Comparison of ENCODE assay signal across 19 mouse cellular contexts in the genomic region with DNA sequence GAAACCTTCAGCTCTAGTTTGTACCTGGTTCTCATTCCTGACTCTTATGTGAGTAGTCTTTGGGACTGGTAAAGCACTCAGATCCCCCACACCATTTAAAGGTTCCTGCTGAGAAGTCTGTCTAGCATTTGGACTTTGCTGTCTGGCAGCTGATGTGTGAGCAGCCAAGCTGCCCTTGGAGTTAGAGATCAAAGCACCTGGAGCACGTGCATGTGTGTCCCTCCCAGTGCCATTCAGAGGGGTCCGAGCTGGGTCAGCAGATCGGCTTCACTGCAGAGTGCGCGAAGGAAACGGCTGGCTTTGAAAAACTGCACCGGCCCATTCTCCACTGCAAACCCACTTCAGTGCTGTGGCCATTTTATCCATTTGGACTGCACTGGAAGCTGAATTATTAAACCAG. TPM values are rescaled to one million over a fixed set of nuclear protein-coding genes. Genes with fewer than 3 reads are reported as not detected.
A peak's percentile ranks its signal among the peaks of the same experiment; 100 is the strongest.
DNase-seq lines count a peak whose midpoint lies in the region; ATAC-seq lines count a peak whose summit lies in the region.
"Had no signal": no experiment of that assay in that cellular context is flagged by ENCODE, and none has a peak within 500 bp of the region (broad histone marks: within the 10 kb centered on the region; RNA-seq: fewer than 3 reads in every experiment).

No protein-coding gene starts in this region.

- no peak overlapping the region for H3K9ac ChIP-seq in limb, embryonic 13.5 days
- H3K9ac ChIP-seq: forebrain, embryonic 13.5 days; heart, embryonic 12.5 days; lung, embryonic 15.5 days; midbrain, embryonic 13.5 days; neural tube, embryonic 15.5 days had no signal

- H3K36me3 ChIP-seq in limb, embryonic 13.5 days = peaks cover 69% of the 10 kb centered on the region
- peaks cover 77% of the 10 kb centered on the region for H3K36me3 ChIP-seq in limb, embryonic 10.5 days

- H3K4me1 ChIP-seq in limb, embryonic 13.5 days = no peaks in the 10 kb centered on the region
- 0 out of 2 replicates have a peak, but pooled peaks cover 5% of the 10 kb centered on the region for H3K4me1 ChIP-seq in limb, embryonic 10.5 days
- H3K4me1 ChIP-seq: forebrain, embryonic 13.5 days; heart, embryonic 12.5 days; neural tube, embryonic 15.5 days had no signal

- no peaks in the 10 kb centered on the region for H3K9me3 ChIP-seq in limb, embryonic 13.5 days
- no peaks in the 10 kb centered on the region for H3K9me3 ChIP-seq in limb, embryonic 10.5 days (replicated peaks)
- H3K9me3 ChIP-seq: forebrain, embryonic 13.5 days; heart, embryonic 12.5 days; lung, embryonic 15.5 days; midbrain, embryonic 13.5 days; neural tube, embryonic 15.5 days had no signal

- no peak overlapping the region for H3K4me3 ChIP-seq in limb, embryonic 13.5 days
- H3K4me3 ChIP-seq in limb, embryonic 10.5 days = no peak overlapping the region
- H3K4me3 ChIP-seq: forebrain, embryonic 13.5 days; heart, embryonic 12.5 days; lung, embryonic 15.5 days; midbrain, embryonic 13.5 days; myocyte; neural tube, embryonic 15.5 days had no signal

- H3K27me3 ChIP-seq in limb, embryonic 13.5 days = no peaks in the 10 kb centered on the region
- no peaks in the 10 kb centered on the region for H3K27me3 ChIP-seq in limb, embryonic 10.5 days (ENCODE audit: low read depth, poor library complexity, severe bottlenecking)
- H3K27me3 ChIP-seq: forebrain, embryonic 13.5 days; heart, embryonic 12.5 days; lung, embryonic 15.5 days; midbrain, embryonic 13.5 days; neural tube, embryonic 15.5 days had no signal

- H3K4me2 ChIP-seq in limb, embryonic 13.5 days (replicated peaks) = no peak overlapping the region
- H3K4me2 ChIP-seq: forebrain, embryonic 13.5 days; heart, embryonic 12.5 days; lung, embryonic 15.5 days; midbrain, embryonic 13.5 days; neural tube, embryonic 15.5 days had no signal

- no peak for ATAC-seq in limb, embryonic 13.5 days (ENCODE audit: low FRiP score, low read depth)
- ATAC-seq: forebrain, embryonic 13.5 days; hindbrain, postnatal 0 days; midbrain, embryonic 13.5 days had no signal

- H3K27ac ChIP-seq in limb, embryonic 13.5 days = peak overlapping the region; percentile 15; the same call in 1 of the 2 replicates
- no peak overlapping the region for H3K27ac ChIP-seq in limb, embryonic 10.5 days
- H3K27ac ChIP-seq: forebrain, embryonic 13.5 days; hindbrain, postnatal 0 days; lung, embryonic 15.5 days; midbrain, embryonic 13.5 days; neural tube, embryonic 15.5 days had no signal

- WGBS in limb, embryonic 13.5 days = 61% methylated on average over 7 of the region's 7 CpGs
- WGBS in limb, embryonic 10.5 days = 78% methylated on average over 7 of the region's 7 CpGs

- DNase-seq in limb, embryonic 10.5 days (ENCODE audit: low spot score) = no peak
- DNase-seq in kidney, adult 8-10 months = peak; percentile 67 to 69
- DNase-seq in kidney, postnatal 10 days = peak; percentile 61
- DNase-seq in yolk sac, embryonic 10.5 days (ENCODE audit: low spot score) = peak; percentile 78
- DNase-seq in retina, embryonic 14.5 days (ENCODE audit: low spot score) = no peak
- DNase-seq in urinary bladder, postnatal 25 days (ENCODE audit: low spot score) = no peak
- DNase-seq: cerebellum, adult 11-12 months; cerebellum, postnatal 36 days; gastrocnemius, postnatal 25 days; heart, postnatal 36 days; thymus, adult 18-20 months had no signal

RNA-seq across cellular contexts. Expression of a gene that starts 58.9 kb away (rescaled TPM):
- 21.0 and 21.5 TPM in 2 replicates for polyA plus RNA-seq in limb, embryonic 13.5 days (2015; fragmentation: Nextera tagmentation; extraction: Ambion mirVana)
- 25.8 and 26.1 TPM in 2 replicates for polyA plus RNA-seq in limb, embryonic 10.5 days (2016; fragmentation: Nextera tagmentation; extraction: Ambion mirVana)

Comparison
In these comparisons a context has a peak if more than half of its experiments do, and no peak if none do; other contexts are left out.
1. DNase-seq: peak in kidney, adult 8-10 months (2 of 2), kidney, postnatal 10 days (single experiment) and yolk sac, embryonic 10.5 days (single experiment); none in limb, embryonic 10.5 days (single experiment), retina, embryonic 14.5 days (single experiment) and urinary bladder, postnatal 25 days (single experiment).